Mouse (Mus musculus) heart, embryonic 13.5 days (tissue): Measurements from ENCODE around the gene Gls2. TPM values are rescaled to one million over a fixed set of nuclear protein-coding genes. Genes with fewer than 3 reads are reported as not detected.

Experiments used
- ATAC-seq: fragments of 200-750 bp; cut with Nextera tagmentation; 2 replicates; pipeline ENCODE4 v1.8.0; 2017; ENCODE audit warnings: moderate TSS enrichment; ENCODE audit not compliant: insufficient number of reproducible peaks, low FRiP score, low TSS enrichment; ENCODE audit errors: extremely low read depth
- H3K27ac ChIP-seq: fragments of 300-500 bp; sonication (generic); replicated peaks from 2 replicates; pipeline ENCODE4 v1.5.1; 2015; ENCODE audit warnings: moderate library complexity, mild to moderate bottlenecking, inconsistent platforms
- H3K27me3 ChIP-seq: fragments of 300-500 bp; sonication (generic); replicated peaks from 2 replicates; pipeline ENCODE4 v1.6.1; 2015; ENCODE audit warnings: mild to moderate bottlenecking, inconsistent platforms
- H3K36me3 ChIP-seq: fragments of 300-500 bp; sonication (generic); 2 replicates; pipeline ENCODE4 v1.6.1; 2015; ENCODE audit warnings: mild to moderate bottlenecking, inconsistent platforms
- H3K4me1 ChIP-seq: fragments of 300-500 bp; sonication (generic); 2 replicates; pipeline ENCODE4 v1.6.1; 2015; ENCODE audit warnings: inconsistent platforms
- H3K4me2 ChIP-seq: fragments of 300-500 bp; sonication (generic); 2 replicates; pipeline ENCODE4 v1.6.1; 2015; ENCODE audit warnings: inconsistent platforms, mild to moderate bottlenecking, moderate library complexity
- H3K4me3 ChIP-seq: fragments of 300-500 bp; sonication (generic); 2 replicates; pipeline ENCODE4 v1.5.1; 2015; ENCODE audit warnings: moderate library complexity, mild to moderate bottlenecking, inconsistent platforms
- H3K9ac ChIP-seq: fragments of 300-500 bp; sonication (generic); 2 replicates; pipeline ENCODE4 v1.6.1; 2015; ENCODE audit warnings: inconsistent platforms, mild to moderate bottlenecking, moderate library complexity
- H3K9me3 ChIP-seq: fragments of 300-500 bp; sonication (generic); 2 replicates; pipeline ENCODE4 v1.6.1; 2016; ENCODE audit warnings: inconsistent platforms
- WGBS: fragments of 180-500 bp; shearing (Covaris S2); methylation state at CpG from one replicate; pipeline ENCODE4 v1.1.7; 2015; ENCODE audit warnings: mixed read lengths; 5-methylcytosine and 5-hydroxymethylcytosine counted together
- polyA plus RNA-seq: library from polyadenylated mRNA; unstranded; fragments of >200 nt; fragmentation: Nextera tagmentation; extraction: Ambion mirVana; gene quantifications from 2 replicates; pipeline ENCODE4 v1.2.1, GENCODE M21; 2015

The Gls2 gene
- polyA plus RNA-seq, 1 experiment from 2014 or later, result 0.53 TPM

DNA sequence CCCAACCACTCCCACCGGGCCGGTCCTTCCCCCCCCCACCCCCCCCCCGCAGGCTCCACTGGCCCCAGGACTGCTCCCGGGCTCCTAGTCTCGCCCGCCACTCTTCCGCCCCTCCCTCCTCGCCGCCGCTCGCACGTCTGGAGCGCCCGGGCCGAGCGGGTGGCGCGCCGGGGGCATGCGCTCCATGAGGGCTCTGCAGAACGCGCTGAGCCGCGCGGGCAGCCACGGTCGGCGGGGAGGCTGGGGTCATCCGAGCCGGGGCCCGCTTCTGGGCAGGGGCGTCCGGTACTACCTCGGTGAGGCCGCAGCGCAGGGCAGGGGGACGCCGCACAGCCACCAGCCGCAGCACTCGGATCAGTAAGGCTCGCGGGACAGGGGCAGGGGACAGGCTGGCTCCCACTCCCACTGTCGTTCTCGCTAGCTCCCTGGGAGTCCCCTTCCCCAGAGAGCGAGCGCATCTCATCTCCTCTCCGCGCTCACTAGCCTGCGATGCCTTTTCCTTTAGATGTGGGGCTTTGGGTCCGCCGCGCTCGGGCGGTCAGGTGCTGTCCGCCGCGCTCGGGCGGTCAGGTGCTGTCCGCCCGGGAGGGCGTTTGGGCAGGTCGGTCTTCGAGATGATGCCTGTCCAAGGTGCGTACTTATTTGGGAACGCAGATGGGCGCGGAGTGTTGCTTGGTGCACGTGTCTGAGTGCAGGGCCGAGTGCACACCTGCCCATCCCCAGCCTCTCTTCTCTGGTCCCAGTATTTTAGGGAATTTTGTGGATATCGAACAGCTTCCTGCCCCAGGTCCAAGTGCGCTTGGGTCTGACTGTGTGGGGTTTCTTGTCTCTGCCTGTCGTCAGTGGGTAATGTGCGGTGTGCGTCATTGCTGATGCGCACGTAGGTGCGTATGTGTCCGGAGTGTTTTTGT, 549 bp downstream of the Gls2 start:
- peak; percentile 79 for ATAC-seq
- no peaks in the 10 kb centered on the region for H3K9me3 ChIP-seq
- peaks cover 9% of the 10 kb centered on the region for H3K4me1 ChIP-seq
- no peaks in the 10 kb centered on the region for H3K36me3 ChIP-seq
- peak overlapping the region; percentile 99 for H3K4me2 ChIP-seq
- H3K27ac ChIP-seq, result no peak overlapping the region
- WGBS, result under 1% methylated on average over 60 of the region's 79 CpGs
- H3K4me3 ChIP-seq, result peak overlapping the region; percentile 78
- peaks cover 32% of the 10 kb centered on the region for H3K27me3 ChIP-seq
- H3K9ac ChIP-seq, result peak overlapping the region; percentile 82

GRCm38 (mm10) chr10:128201856-128202255, 7.6 kb downstream of the Gls2 start:
- no peak overlapping the region for H3K9ac ChIP-seq
- WGBS, result 69% methylated on average over 6 of the region's 6 CpGs
- H3K4me3 ChIP-seq, result no peak overlapping the region
- ATAC-seq, result no peak
- no peaks in the 10 kb centered on the region for H3K4me1 ChIP-seq
- H3K4me2 ChIP-seq, result no peak overlapping the region
- no peaks in the 10 kb centered on the region for H3K9me3 ChIP-seq
- H3K36me3 ChIP-seq, result peaks cover 6% of the 10 kb centered on the region
- H3K27me3 ChIP-seq, result peaks cover 12% of the 10 kb centered on the region
- H3K27ac ChIP-seq, result no peak overlapping the region

DNA sequence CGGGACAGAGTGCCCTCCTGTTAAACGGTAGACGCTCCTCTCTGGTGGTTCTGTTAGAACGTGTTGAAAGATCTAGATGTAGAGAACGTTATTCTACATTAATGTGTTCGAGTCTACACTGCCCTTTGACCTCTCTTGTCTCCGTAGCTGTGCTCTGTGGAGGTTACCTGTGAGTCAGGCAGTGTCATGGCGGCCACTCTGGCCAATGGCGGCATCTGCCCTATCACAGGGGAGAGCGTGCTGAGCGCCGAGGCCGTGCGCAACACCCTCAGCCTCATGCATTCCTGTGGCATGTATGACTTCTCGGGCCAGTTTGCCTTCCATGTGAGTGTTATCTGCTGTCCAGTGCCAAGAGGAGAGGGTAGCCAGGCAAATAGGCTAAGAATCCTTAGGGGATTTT, 10.7 kb downstream of the Gls2 start:
- ATAC-seq, result no peak

GRCm38 (mm10) chr10:128208326-128208725, 14.1 kb downstream of the Gls2 start:
- Histone ChIP-seq H3K4me2 (no peak overlapping the region), H3K4me3 (no peak overlapping the region), H3K27ac (no peak overlapping the region), H3K9ac (no peak overlapping the region), H3K36me3 (peaks cover 23% of the 10 kb centered on the region), H3K27me3 (peaks cover 1% of the 10 kb centered on the region; the same call in 1 of the 2 replicates), H3K9me3 (no peaks in the 10 kb centered on the region), H3K4me1 (peaks cover 19% of the 10 kb centered on the region)
- ATAC-seq, result no peak
- WGBS, result 85% methylated on average over 10 of the region's 10 CpGs

More for the DNA sequence above, 10.7 kb downstream of the Gls2 start:
- Histone ChIP-seq H3K4me1 (no peaks in the 10 kb centered on the region), H3K27ac (no peak overlapping the region), H3K4me3 (no peak overlapping the region), H3K27me3 (0 out of 2 replicates have a peak, but pooled peaks cover 3% of the 10 kb centered on the region), H3K9me3 (no peaks in the 10 kb centered on the region), H3K4me2 (no peak overlapping the region), H3K9ac (no peak overlapping the region), H3K36me3 (peaks cover 17% of the 10 kb centered on the region)
- 81% methylated on average over 15 of the region's 15 CpGs for WGBS

- H3K9ac ChIP-seq, result no peak overlapping the region
- ATAC-seq, result no peak
Observed at GRCm38 (mm10) chr10:128209311-128210009, 15.2 kb downstream of the Gls2 start.

GRCm38 (mm10) chr10:128210131-128210530, 15.9 kb downstream of the Gls2 start:
- Histone ChIP-seq H3K4me1 (peaks cover 21% of the 10 kb centered on the region), H3K4me3 (peak overlapping the region; percentile 63), H3K9me3 (no peaks in the 10 kb centered on the region), H3K4me2 (peak overlapping the region; percentile 92; the same call in 1 of the 2 replicates), H3K36me3 (peaks cover 23% of the 10 kb centered on the region), H3K27ac (no peak overlapping the region), H3K27me3 (peaks cover 15% of the 10 kb centered on the region), H3K9ac (peak overlapping the region; percentile 85; the same call in 1 of the 2 replicates)
- 87% methylated on average over 2 of the region's 2 CpGs for WGBS
- ATAC-seq, result no peak

More at GRCm38 (mm10) chr10:128209311-128210009, 15.2 kb downstream of the Gls2 start:
- Histone ChIP-seq H3K4me3 (no peak overlapping the region), H3K9me3 (no peaks in the 10 kb centered on the region), H3K27me3 (peaks cover 9% of the 10 kb centered on the region), H3K4me2 (no peak overlapping the region), H3K27ac (no peak overlapping the region), H3K36me3 (peaks cover 23% of the 10 kb centered on the region), H3K4me1 (peaks cover 21% of the 10 kb centered on the region)
- 88% methylated on average over 11 of the region's 11 CpGs for WGBS

GRCm38 (mm10) chr10:128210954-128211353, 16.7 kb downstream of the Gls2 start:
- H3K4me3 ChIP-seq, result peak overlapping the region; percentile 63
- 0 out of 2 replicates have a peak overlapping the region, but pooled peaks have one; percentile 3 for H3K27ac ChIP-seq
- WGBS, result 17% methylated on average over 14 of the region's 14 CpGs
- H3K4me2 ChIP-seq, result peak overlapping the region; percentile 92
- H3K9me3 ChIP-seq, result no peaks in the 10 kb centered on the region
- H3K27me3 ChIP-seq, result peaks cover 15% of the 10 kb centered on the region
- H3K4me1 ChIP-seq, result peaks cover 21% of the 10 kb centered on the region
- H3K9ac ChIP-seq, result peak overlapping the region; percentile 85
- no peak for ATAC-seq
- H3K36me3 ChIP-seq, result peaks cover 23% of the 10 kb centered on the region

- peak; percentile 86 for ATAC-seq
- Histone ChIP-seq H3K27me3 (peaks cover 15% of the 10 kb centered on the region), H3K4me1 (peaks cover 21% of the 10 kb centered on the region), H3K9me3 (no peaks in the 10 kb centered on the region), H3K9ac (peak within 1 kb of the TSS; percentile 85), H3K27ac (peak within 1 kb of the TSS; percentile 3; the same call in 1 of the 2 replicates), H3K4me3 (peak within 1 kb of the TSS; percentile 63), H3K4me2 (peak within 1 kb of the TSS; percentile 92), H3K36me3 (peaks cover 20% of the 10 kb centered on the region)
- under 1% methylated on average over 30 of the region's 30 CpGs for WGBS
Observed at GRCm38 (mm10) chr10:128211390-128212108, 17.3 kb downstream of the Gls2 start, which contains the start of gene Spryd4. Spryd4 (minus strand) TSS chr10:128211807.

DNA sequence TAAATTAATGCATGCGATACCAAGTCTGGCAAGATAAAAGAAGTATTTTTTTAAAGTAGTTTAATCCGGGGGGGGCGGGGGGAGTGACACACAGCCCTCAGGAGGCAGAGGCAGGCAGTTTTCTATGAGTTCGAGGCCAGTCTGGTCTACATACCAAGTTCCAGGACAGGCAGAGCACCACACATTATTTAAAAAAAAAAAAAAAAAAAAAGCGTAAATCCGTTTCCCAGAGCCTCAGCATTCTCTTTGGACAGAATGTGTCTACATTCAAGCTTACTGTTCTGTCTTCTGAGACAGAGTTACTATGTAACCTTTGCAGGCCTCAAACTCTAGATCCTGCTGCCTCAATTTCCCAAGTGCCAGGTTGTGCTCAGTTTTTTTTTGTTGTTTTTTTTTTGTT, 17.9 kb downstream of the Gls2 start:
- Histone ChIP-seq H3K4me1 (peaks cover 21% of the 10 kb centered on the region), H3K9me3 (no peaks in the 10 kb centered on the region), H3K36me3 (peaks cover 17% of the 10 kb centered on the region), H3K27ac (no peak overlapping the region; the same call in 1 of the 2 replicates), H3K27me3 (peaks cover 15% of the 10 kb centered on the region), H3K4me3 (peak overlapping the region; percentile 63), H3K9ac (peak overlapping the region; percentile 85), H3K4me2 (peak overlapping the region; percentile 92)
- 41% methylated on average over 6 of the region's 6 CpGs for WGBS
- ATAC-seq, result no peak

GRCm38 (mm10) chr10:128212871-128213323, 18.6 kb downstream of the Gls2 start:
- no peaks in the 10 kb centered on the region for H3K9me3 ChIP-seq
- WGBS, result 2% methylated on average over 18 of the region's 18 CpGs
- H3K4me1 ChIP-seq, result peaks cover 21% of the 10 kb centered on the region
- H3K9ac ChIP-seq, result peak overlapping the region; percentile 65
- peak overlapping the region; percentile 21; the same call in 1 of the 2 replicates for H3K27ac ChIP-seq
- H3K4me2 ChIP-seq, result peak overlapping the region; percentile 92
- H3K27me3 ChIP-seq, result peaks cover 15% of the 10 kb centered on the region
- peaks cover 17% of the 10 kb centered on the region for H3K36me3 ChIP-seq
- peak overlapping the region; percentile 49 for H3K4me3 ChIP-seq
- peak; percentile 39; the same call in 1 of the 2 replicates for ATAC-seq
